Mouse (Mus musculus) right cerebral cortex, adult 18-20 months (tissue): ENCODE measurements at regions not wholly inside any gene's neighbourhood (a gene's known extent, or its start where the extent isn't known, plus 50 kb on each side); places are given as distances from the start of the nearest gene placed in this dataset.

Source experiments
- DNase-seq: peaks from one replicate; pipeline ENCODE4 v3.0.0; 2022; ENCODE audit warnings: mixed read lengths

DNA sequence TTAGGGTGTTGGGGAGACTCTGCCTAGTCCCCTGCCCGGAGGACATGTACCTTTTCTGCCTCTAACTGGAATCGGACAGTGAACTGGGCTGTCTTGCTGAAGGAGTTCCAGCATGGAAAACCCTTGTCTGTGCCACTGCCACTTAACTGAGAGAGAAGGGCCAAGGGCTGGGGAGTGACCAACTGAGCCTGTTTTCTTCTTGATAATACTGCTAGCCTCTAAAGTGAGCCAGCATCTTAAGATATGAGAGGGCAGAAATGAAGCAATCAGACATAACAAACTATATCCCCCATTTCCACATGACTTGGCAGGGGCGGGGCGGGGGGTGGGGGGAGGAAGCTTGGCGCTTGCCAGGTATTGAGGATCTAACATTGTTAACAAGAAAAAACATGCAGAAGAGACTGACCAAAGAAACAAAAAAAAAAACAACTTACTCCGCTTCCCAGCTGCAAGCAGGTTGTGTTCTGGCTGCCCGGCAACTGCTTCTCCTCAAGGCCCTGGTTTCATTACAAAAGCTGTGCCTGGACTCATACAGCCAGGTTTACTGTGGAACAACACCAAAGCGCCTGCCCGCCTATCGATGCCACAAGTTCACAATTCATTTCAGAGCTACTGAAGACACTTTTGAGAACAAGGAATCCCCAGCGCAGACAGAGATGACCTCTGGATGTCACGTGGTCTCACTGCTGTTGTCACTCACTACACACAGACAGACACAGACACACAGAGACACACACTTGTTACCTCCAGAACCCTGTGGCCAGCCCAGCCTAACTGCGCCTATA lies 153.6 kb upstream of the Klf14 start:
- no peak for DNase-seq

DNA sequence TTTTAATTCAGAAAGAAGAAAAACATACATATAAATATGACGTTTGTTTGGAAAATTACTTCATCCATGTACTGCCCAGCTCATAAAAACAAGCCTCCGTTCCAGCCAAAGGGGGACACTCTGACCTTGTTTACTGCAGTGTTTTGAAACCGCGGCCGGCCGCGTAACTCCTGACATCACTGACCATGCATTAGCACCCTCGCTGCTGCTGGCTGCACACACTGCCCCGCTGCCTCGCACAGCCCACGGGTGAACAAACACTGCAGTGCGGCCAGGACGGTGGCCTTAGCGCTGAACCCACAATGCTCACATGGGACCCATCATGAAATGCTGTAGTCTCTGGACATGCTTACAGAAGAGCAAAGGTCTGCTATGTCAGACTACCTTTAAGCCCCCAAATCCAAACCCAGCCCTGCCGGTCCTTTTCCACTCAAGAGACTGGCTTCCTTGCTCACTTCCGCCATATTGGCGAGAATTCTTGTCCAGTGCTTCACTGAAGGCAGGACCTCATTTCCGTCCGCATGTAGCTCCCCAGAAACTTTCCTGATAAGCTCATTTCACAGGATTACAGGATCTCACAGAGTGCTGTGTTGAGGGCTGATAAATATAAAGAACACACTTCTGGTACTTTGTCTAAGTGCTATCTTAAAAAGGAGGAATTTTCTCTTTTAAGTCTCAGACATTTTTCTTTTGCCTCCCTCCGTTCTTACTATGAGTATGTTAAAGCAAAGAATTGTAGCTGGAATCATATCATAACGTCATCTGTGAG lies 154.9 kb upstream of the Klf14 start:
- no peak for DNase-seq

DNA sequence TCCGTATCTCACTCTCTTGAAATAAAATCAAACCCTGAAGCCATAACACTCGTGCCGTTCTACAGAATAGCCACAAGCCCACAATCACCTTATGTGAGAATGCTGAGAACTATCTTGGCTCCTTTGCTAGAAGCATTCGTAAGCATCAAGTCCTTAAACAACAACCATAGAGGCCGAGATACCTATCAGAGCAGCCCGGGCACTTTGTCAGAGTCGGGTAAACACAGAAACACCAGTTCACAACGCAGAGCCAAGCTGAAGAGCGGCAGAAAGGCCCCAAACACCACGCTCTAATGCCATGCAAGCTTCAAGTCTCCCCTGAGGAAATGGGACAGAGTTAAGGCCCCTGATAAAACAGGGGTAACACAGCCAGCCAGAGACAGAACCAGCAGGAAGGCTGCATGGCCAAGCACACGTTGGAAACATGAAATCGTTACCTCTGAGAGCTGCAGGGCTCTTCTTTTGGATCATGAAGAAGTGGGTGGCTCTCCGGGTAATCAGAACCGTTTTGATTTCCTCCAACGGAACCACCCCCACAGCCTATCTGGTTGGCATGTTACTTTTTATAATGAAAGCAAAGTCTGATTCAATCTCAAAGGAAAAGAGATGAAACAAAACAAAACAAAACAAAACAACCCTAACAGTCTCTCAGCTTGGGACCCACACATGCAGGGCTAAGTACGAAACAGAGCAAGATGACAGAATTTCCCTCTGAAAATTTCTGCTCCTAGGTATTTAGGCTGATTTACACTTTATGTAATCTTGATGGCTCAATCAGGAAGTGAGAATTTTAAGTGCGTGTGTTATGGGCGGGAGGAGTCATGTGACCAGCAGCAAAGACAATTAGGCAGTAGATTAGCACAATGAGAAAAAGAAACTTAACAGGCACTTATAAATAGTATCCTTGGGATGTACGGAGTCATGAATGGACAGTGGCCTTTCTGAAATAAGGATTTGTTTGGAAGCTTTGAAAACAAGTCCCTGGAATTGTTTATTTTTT lies 155.8 kb upstream of the Klf14 start:
- peak; percentile 70 for DNase-seq

DNA sequence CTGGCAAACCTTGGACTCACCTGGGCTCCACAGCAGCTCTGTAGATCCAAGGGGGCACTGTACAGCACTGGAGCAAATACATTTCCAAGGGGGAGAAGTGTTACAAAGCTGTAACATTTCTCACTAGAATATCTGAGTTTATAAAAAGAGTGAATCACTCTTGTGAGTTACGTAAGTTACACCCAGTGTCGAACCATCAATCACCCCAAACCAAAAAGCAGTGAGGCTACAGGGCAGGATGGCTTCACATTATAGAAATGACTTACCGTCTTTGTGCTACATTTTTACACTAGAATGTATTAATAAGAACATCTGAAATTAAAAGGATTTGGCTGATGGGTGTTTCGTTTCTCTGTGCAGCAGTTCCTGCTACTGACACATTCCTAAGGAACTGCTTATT lies 156.7 kb upstream of the Klf14 start:
- DNase-seq: no peak

DNA sequence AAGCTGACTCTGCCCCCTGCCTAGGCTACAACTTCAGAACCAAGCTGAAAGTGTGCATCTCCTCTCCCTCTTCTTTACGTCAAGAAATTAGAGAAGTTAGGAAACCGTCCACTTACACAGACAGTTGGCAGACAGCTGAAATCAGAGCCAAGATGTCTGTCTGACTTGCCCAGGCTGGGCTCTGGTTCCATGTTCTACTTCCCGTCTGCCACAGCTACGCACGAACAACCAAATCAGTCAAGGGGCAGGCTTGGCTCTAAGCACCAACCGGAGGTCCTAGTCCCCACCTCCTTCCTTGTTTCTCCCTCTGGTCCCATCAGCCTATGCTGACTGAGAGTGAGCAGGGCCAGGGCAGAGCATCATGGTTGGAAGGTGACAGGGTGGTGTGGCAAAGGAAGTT lies 157.5 kb upstream of the Klf14 start:
- DNase-seq: no peak

DNA sequence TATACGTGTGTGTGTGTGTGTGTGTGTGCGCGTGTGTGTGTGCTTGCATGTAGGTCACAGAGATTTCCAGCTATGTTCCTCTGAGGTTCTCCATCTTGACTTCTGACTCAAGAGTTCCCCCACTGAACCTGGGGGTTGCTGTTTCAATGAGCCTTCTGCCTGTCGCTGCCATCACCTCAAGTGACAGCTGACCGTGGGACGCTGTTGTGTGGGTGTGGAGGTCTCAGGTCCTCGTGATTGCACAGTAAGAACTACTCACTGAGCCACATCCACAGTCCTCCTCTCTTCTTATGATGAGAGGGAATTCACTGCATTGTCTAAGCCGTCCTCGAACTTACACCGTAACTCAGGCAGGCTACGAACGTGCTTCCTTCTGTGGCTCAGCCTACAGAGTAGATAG lies 158.8 kb upstream of the Klf14 start:
- no peak for DNase-seq

DNA sequence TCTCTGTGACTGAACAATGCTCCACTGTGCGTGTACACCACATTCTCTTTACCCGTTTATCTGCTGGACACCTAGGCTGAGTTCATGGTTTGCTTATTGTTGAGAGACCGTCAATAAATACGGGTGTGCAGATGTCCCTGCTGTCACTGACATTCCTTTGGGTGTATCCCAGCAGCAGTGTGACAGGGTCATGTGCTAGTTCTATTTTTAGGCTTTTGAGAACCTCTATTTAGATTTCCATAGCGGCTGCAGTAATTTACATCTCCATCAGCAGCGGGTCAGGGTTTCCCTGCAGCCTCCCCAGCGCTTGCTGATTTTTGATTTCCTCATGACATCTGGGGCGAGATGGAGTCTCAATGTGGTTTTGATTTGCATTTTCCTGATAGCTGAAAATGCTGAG lies 162.1 kb upstream of the Klf14 start:
- no peak for DNase-seq

DNA sequence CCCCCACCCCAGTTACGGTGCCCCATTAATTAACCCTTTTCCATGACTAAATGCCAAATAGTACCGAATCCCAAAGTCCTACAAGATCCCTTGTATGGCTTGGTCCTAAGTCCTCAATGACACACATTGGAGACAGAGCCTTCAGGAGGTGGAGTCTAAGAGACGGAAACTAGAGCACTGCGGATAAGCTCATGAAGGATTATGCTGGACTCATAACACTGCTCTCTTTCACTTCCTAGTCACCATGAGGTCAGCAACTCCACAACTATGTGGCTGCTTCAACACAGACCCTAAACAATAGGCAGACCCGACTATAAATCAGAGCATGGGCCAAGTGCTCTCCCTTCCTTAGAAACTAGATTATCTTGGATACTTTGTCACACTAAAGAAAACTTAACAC lies 164.0 kb upstream of the Klf14 start:
- DNase-seq: no peak

DNA sequence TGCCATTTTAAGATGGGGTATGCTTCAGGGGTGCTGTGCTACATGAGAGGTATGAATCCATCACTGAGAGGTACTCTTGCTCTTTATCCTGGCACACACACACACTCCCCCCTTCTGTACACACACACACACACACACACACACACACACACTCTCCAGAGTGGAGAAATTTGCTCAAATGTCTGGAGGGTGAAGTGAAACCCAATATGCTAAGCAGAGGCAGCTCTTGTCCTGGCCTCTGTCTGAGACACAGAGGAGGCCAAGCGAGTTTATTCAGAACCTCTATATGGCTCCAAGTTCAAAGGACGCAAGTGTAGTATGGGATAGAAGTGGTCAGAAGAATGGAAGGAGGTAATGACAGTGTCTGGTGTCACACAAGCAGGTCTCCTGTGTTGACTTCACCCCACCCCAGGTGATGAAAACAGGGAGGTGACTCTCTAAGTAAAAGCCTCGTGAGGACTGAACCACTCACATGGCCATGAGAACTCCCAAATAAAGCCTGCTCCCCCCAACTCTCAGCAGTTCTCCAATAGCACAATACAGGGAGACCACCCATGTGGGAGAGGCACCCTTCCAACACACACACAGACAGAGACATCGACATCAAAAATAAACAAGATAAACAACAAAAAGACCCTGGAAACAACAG lies 164.6 kb upstream of the Klf14 start:
- DNase-seq: no peak

DNA sequence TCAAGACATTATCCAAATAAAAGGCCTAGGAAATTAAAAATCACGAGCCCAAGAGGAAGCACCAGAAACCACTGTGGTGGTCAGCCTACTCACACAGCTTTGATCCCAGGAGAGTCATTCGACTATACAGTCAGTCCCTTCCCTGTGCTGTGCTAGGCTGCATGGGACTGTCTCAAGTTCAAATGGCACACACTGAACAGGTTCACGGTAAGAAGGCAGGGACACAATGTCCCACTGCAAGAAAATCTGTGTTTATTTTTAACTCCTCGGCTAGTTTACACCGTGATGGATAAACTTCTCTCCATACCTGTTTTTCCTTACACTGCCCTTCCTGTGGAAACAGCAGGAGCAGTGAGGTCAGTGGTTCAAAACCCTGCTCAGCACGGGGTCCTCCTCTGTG lies 165.2 kb upstream of the Klf14 start:
- no peak for DNase-seq

DNA sequence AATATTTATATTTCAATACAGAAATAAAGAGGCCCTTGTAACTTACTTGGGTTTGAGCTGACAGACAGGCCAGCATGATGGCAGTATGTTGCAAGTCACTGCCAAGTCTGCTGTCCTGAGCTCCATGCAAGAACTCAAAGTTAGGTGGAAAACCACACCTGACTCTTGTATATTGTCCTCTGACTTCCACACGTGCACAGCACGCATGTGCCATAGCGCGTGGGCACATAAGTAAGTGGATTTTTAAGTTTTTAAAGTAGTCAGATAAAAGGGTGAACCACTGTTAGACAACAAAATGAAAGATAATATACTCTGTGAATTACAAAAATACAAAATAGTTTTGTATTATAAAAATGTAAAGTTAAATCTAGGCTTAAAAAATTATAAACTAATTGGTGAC lies 166.0 kb upstream of the Klf14 start:
- no peak for DNase-seq

DNA sequence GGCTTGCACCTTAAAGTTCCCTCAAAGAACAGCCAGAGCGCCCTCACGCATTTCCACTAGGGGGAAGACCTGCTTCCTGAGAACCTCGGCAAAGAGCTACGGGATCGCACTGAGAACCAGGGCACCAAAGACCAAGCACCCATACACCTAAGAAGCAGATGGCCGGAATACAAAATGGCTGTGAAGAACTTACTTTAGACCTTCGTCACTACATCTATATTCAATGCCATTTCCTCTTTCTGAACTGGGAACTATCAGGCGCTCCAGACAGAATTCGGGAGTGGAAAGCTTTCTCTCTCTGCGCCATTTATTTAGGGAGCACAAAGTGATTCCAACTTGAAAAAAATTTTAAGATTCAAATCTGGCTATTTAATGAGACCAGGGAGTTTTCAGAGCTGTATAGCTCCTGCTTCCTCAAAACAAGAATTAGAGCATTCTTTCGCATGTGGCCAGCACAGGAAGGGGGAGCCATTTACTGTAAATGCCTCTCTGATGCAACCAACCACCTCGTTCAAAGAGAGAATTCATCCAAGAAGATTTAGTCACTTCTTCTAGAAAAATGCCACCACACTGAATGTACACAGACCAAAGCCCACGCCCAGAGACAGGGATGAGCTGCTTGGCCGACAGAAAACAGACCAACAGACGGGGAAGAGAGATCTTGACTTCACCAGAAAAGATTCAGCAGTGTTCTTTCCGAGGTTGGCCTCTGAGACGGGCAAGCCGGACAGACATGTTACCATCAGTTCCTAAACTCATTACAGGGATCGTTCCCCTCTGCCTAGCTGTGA lies 166.6 kb upstream of the Klf14 start:
- no peak for DNase-seq

DNA sequence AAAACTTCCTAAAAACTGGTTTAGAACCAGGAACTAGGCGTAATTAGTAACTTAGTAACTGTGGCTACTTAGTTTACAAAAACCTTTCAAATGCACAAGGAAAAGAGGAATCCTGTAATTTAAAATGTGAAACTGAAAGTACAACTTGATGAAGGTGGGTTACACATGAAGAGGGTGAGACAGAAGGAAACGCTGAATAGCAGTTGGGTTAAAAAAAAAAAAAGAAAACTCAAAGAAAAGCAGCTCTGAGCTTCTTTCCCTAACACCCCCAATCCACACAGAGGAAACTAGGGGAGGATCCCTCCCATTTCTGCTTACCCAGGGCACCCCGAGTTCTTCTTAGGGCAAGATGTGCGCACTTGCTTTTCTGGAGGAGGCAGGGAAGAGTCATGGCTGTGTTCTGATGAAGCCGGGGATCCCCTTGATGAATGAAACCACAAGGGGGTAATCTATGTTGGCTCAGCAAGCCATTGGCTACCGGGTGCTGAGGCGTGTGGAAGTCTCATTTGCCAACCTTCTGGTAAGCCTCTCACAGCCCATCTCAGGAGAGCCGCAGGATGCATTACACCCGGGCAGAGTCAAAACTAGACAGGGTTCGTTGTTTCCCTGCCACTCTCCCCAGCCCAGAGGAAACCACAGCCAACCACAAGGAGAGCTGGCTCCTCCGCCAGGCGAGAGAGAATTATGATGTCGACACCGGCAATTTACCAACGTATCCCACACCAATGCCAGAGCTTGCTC lies 167.4 kb upstream of the Klf14 start:
- DNase-seq: no peak

DNA sequence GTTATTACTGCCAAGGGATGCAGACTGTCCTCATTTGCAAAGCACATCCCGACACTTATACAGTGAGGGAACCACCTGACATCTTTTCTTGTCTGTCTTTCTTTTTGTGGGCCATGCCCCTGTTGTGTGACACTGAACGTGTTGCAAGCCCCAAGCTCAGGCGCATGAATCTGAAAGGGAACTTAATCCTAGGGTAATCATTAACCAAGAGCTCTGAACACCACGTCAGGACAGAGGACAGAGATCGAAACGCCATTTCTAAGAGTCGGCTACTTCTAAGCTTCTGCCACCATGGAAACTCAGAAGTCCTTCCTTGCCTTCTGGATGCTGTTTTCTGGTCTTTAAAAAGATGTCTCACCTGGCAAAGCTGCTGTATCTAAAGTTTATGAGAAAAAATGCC lies 170.3 kb upstream of the Klf14 start:
- DNase-seq: no peak

DNA sequence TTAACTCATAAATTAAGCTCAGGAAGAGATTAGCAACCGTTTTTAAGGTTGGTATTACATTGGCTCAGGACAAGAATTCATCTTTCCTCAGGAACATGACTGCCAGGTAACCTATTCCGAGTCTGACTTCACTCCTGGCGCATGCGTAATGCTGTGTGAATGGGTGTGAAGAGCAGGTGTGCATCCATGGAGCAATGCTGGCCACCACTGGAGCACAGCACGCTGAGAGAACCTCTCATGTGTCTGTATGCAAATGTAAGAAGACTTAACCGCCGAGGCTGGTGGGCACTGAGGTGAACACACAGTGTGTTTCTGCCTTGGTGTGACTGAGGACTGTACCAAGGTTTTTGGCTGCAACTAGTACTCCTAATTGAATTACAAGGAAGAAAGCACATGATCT lies 171.1 kb upstream of the Klf14 start:
- DNase-seq: no peak

DNA sequence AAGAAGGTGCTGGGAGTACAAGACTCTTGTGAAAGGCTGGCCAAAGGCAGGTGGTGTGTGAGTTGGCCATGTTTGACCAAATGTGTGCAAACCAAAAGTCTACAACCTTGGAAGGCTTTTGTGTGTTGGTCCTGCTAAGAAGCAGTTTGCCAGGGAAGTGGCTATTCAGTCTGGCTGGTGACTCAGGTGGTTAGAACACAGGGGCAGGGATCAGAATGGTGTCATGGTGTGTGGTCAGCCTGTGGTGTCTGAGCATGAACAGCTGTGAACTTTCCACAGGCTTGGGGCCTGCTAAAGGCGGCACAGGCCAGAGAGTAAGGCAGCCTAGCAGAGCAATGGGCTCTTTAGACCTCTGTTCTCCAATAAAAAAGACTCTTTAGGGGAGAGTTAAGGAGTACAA lies 171.6 kb upstream of the Klf14 start:
- DNase-seq: no peak

DNA sequence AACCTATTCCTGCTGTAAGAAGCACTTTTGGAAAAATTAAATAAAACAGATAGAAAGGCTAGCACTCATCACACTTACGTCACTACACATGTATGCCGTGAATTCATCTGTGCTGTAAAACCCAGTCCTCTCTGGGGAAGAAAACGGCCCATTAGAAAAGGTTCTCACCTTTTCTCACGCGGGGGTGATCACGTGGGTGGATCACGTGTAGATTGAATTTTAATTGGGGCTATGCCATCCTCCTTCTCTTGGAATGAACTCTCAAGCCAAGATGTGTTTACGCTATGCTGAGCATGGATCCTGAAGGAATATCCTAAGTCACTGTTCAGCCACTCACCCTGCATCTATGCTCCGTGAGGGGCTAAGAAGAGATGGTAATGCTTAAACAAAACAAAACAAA lies 172.8 kb upstream of the Klf14 start:
- no peak for DNase-seq

DNA sequence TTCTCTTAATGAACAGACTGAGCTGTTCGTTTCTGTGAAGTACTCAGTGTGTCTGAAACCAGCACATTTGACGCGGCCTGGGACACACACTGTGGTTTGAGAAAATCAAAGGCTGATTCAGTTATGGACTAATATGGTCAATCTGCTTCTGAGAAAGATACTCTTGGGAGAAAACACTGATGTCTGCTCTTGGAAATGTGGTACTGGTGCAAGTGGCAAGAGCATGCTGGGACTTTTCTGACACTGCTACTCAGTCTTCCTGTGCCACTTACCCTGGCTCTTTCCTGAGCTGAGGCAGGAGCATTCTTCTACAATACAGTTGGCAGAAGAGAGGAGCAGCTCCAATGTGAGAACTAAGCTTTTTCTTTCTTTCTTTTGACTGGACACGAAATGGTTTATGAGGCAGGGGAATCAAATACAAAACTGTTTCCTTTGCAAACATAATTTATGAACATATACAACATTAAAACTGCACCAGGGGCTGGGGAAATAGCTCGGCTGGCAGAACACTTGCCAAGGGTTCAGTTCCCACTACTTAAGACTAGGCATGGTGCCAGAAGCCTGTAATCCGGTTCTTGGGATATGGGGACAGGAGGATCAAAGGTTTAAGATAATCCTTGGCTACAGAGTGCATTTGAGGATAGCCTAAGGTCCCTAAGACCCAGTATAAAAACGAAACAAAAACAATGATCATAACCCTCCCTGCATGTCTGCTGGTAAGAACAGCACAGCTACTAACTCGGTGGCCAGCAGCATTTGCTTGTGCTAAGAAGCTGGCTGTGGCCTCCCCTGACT lies 173.7 kb upstream of the Klf14 start:
- DNase-seq: no peak

DNA sequence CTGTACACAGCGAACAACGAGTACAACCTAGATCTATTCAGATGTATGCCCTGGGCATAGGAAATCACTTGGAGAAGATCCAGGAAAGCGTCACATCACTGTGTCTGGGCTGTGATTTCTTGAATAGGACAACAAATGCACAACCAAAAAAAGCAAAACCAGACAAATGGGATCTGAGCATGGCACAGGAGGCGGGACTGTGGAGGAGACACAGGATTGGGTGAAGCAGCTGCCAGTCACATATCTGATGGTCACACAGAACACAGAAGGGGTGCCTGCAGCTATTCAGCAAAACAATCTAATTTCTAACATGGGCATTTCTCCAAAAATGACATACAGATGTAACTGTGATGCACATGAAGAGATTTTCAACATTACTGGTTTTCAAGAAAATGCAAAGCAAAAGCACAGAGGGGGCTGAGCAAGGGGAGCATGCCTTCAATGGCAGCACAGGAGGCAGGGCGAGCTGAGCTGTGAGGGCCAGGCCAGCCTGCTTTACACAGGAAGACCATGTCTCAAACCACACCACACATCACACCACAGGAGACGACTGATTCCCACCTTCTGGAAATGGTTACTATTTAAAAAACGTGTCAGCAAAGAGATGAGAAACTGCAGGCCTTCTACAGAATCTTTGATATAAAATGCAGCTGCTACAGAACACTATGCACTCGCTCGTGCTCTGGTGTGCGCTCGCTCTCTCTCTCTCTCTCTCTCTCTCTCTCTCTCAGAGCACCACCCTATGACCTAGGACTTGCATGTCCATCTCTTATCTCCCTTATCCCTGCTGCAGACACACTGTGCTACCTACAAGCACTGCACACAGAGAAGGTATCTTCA lies 175.2 kb upstream of the Klf14 start:
- DNase-seq: no peak

DNA sequence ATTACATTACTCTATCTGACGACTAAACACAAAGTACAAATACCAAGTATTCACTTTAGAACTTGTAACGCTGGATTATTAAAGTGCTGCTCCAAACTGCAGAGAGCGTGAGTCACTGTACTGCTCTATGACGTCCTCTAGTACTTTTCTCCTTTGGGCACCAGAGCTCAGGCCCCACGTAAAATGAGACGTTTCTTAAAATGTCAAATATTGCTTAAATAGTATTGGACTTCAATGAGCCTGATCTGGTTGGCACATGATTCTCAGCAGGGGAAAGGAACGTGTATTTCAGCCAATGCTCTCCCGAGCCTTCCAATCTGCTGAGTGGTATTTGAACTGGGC lies 175.8 kb upstream of the Klf14 start:
- DNase-seq: no peak
